Mouse (Mus musculus) hindbrain, embryonic 15.5 days (tissue): Measurements from ENCODE around the gene Rassf7. TPM values are rescaled to one million over a fixed set of nuclear protein-coding genes. Genes with fewer than 3 reads are reported as not detected.
A peak's percentile ranks its signal among the peaks of the same experiment; 100 is the strongest.
"Not testable (repeated sequence)": the region's sequence is repeated elsewhere in the genome, so short reads cannot be mapped to it uniquely, and the experiment has no call there.

Source experiments
- ATAC-seq: fragments of 200-750 bp; cut with Nextera tagmentation; 2 replicates; pipeline ENCODE4 v1.8.0; 2017; ENCODE audit warnings: low read depth, moderate number of reproducible peaks, moderate TSS enrichment; ENCODE audit not compliant: low FRiP score
- H3K27ac ChIP-seq: fragments of 300-500 bp; sonication (generic); replicated peaks from 2 replicates; pipeline ENCODE4 v1.5.1; 2015; ENCODE audit warnings: mild to moderate bottlenecking, inconsistent platforms
- H3K27me3 ChIP-seq: fragments of 300-500 bp; sonication (generic); 2 replicates; pipeline ENCODE4 v1.6.1; 2015; ENCODE audit warnings: control low read depth, inconsistent platforms
- H3K36me3 ChIP-seq: fragments of 300-500 bp; sonication (generic); 2 replicates; pipeline ENCODE4 v1.6.1; 2015; ENCODE audit warnings: control low read depth, inconsistent platforms
- H3K4me1 ChIP-seq: fragments of 300-500 bp; sonication (generic); replicated peaks from 2 replicates; pipeline ENCODE4 v1.6.1; 2015; ENCODE audit warnings: control low read depth, inconsistent platforms
- H3K4me2 ChIP-seq: fragments of 300-500 bp; sonication (generic); 2 replicates; pipeline ENCODE4 v1.6.1; 2015; ENCODE audit warnings: moderate library complexity, mild to moderate bottlenecking, inconsistent platforms
- H3K4me3 ChIP-seq: fragments of 300-500 bp; sonication (generic); 2 replicates; pipeline ENCODE4 v1.5.1; 2015; ENCODE audit warnings: mild to moderate bottlenecking, inconsistent platforms
- H3K9ac ChIP-seq: fragments of 300-500 bp; sonication (generic); 2 replicates; pipeline ENCODE4 v1.6.1; 2015; ENCODE audit warnings: inconsistent platforms
- H3K9me3 ChIP-seq: fragments of 300-500 bp; sonication (generic); 2 replicates; pipeline ENCODE4 v1.6.1; 2016; ENCODE audit warnings: control low read depth, inconsistent platforms
- WGBS: fragments of 180-500 bp; shearing (Covaris S2); methylation state at CpG from one replicate; pipeline ENCODE4 v1.1.7; 2015; 5-methylcytosine and 5-hydroxymethylcytosine counted together
- polyA plus RNA-seq: library from polyadenylated mRNA; unstranded; fragments of >200 nt; fragmentation: Nextera tagmentation; extraction: Ambion mirVana; gene quantifications from 2 replicates; pipeline ENCODE4 v1.2.1, GENCODE M21; 2015

The Rassf7 gene
- polyA plus RNA-seq, 1 experiment from 2014 or later, result 24.5 TPM

DNA sequence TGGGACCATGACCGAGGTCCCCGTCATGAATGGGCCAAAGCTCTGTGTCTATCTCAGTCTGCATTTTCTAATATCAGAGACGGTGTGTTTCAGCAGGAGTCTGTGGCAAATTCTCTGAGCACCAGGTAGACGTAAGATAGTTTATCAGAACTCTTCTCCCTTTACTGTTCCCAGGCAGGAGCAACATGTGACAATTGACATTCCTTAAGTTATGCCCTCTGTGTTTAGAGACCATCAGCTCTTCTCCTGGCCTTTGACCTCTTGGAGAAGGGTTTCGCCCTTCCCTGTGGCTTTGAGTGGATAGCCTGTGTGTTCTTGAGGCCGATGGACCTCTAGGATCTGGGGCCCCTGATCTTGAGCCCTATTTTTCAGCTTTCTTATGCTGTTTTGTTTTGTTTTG, 14.0 kb downstream of the Rassf7 start:
- WGBS, result 63% methylated on average over 6 of the region's 6 CpGs
- H3K4me2 ChIP-seq, result peak overlapping the region; percentile 95
- H3K9me3 ChIP-seq, result no peaks in the 10 kb centered on the region
- H3K4me3 ChIP-seq, result peak overlapping the region; percentile 94
- no peak for ATAC-seq
- H3K9ac ChIP-seq, result peak overlapping the region; percentile 94
- no peaks in the 10 kb centered on the region for H3K27me3 ChIP-seq
- peaks cover 26% of the 10 kb centered on the region for H3K4me1 ChIP-seq
- H3K27ac ChIP-seq, result no peak overlapping the region
- H3K36me3 ChIP-seq, result peaks cover 36% of the 10 kb centered on the region

DNA sequence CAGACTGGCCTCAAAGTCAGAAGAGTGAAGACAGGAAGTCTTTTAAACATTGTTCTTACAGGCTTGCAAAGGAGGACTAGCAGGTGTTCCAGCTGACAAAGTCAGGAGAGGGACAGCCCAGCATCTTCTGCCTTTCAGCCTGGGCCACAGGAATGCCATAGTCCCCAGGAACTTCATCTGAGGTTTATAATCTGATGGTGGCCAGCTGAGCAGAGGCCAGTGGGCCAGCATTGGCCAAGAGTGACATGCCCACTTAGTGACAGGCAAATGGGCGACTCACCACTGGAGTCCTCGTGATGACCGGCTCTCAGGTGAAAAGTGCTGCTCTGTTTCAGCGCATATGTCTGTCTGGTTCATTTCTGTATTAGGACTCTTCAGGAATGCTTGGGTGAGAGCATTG, 14.9 kb downstream of the Rassf7 start:
- peak overlapping the region; percentile 95; the same call in 1 of the 2 replicates for H3K4me2 ChIP-seq

DNA sequence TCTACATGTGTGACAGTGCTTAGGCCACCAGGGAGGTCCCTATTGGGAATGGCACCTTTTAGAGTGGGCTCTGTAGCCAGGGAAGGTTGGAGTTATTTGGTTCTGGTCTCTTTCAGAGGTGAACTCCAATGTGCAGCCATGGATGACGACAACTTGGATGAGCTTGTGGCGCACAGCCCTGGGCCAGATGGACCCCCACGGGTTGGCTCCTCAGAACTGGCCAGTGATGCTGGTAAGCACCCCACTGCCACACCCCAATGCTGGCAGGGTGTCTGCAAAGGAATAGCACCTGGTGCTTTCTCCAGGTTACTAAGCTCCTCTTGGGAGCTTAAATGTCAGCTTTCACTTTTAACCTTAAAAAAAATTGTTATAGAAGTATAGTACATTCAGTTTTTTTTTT, 15.5 kb downstream of the Rassf7 start:
- Histone ChIP-seq H3K27ac (no peak overlapping the region), H3K4me2 (no peak overlapping the region), H3K36me3 (peaks cover 50% of the 10 kb centered on the region), H3K9me3 (no peaks in the 10 kb centered on the region), H3K27me3 (no peaks in the 10 kb centered on the region), H3K4me3 (no peak overlapping the region), H3K4me1 (peaks cover 26% of the 10 kb centered on the region), H3K9ac (no peak overlapping the region)
- no peak for ATAC-seq
- 92% methylated on average over 3 of the region's 3 CpGs for WGBS

More for the DNA sequence above, 14.9 kb downstream of the Rassf7 start:
- H3K27ac ChIP-seq, result no peak overlapping the region
- 100% methylated on average over 4 of the region's 4 CpGs for WGBS
- no peak overlapping the region for H3K4me3 ChIP-seq
- ATAC-seq, result no peak
- peaks cover 26% of the 10 kb centered on the region for H3K4me1 ChIP-seq
- no peaks in the 10 kb centered on the region for H3K9me3 ChIP-seq
- H3K27me3 ChIP-seq, result no peaks in the 10 kb centered on the region
- peaks cover 45% of the 10 kb centered on the region for H3K36me3 ChIP-seq
- H3K9ac ChIP-seq, result no peak overlapping the region

DNA sequence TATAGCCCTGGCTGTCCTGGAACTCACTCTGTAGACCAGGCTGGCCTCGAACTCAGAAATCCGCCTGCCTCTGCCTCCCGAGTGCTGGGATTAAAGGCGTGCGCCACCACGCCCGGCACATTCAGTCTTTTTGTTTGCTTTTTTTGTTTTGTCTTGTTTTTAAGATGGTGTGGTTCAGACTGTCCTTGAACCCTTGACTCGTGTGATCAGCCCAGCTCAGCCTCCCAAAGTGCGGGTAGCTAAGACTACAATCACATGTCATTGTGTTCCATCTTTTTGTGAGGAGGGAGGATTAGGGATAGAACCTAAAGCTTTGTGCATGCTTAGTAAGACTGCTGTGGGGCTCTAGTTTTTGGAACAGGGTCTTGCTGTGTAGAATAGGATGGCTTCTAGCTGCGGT, 15.9 kb downstream of the Rassf7 start:
- 94% methylated on average over 10 of the region's 10 CpGs for WGBS
- H3K4me3 ChIP-seq, result no peak overlapping the region
- H3K4me1 ChIP-seq, result peaks cover 26% of the 10 kb centered on the region
- H3K9me3 ChIP-seq, result no peaks in the 10 kb centered on the region
- H3K36me3 ChIP-seq, result peaks cover 53% of the 10 kb centered on the region
- no peak for ATAC-seq
- H3K27me3 ChIP-seq, result no peaks in the 10 kb centered on the region
- H3K27ac ChIP-seq, result no peak overlapping the region
- H3K9ac ChIP-seq, result no peak overlapping the region
- H3K4me2 ChIP-seq, result no peak overlapping the region

DNA sequence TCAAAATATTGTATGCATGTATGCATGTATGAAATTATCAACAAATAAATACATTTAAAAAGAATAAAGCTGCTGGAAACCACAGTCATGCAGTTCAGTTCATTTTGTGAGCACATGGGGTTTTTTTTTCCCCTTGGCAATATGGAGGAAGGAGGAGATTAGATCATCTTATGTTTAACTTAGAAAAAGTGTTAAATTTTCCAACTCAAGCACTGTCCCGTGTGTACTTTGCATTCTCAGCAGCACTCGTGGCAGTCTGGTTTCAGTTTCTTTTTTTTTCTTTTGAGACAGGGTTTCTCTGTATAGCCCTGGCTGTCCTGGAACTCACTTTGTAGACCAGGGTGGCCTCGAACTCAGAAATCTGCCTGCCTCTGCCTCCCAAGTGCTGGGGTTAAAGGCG, 34.8 kb downstream of the Rassf7 start:
- not testable (repeated sequence) for ATAC-seq, H3K4me1 ChIP-seq, H3K9ac ChIP-seq, H3K27ac ChIP-seq, H3K4me2 ChIP-seq, H3K9me3 ChIP-seq, H3K4me3 ChIP-seq, H3K27me3 ChIP-seq
- peaks cover 73% of the 10 kb centered on the region for H3K36me3 ChIP-seq
- 93% methylated on average over 4 of the region's 4 CpGs for WGBS

DNA sequence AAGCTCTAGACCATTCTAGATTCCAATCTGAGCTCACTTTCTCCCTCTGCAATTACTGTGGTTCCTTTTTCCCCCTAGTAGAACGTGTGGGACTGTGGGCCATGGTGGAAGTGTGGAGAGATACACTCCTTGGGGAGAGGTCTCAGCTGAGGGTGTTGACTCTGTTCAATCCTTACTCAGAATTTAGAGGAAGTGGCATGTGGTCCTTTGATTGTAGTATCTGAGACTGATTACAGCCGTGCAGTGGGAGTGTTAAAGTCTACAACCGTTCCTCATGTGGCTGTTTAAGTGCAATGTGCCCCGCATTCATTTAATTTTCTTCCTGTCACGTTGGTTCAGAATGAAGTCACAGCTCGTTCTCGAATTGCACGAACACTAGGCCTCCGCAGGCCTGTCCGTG, 40.5 kb downstream of the Rassf7 start:
- Histone ChIP-seq H3K4me2 (no peak overlapping the region), H3K4me3 (no peak overlapping the region), H3K27ac (no peak overlapping the region), H3K9ac (no peak overlapping the region), H3K36me3 (peaks cover 81% of the 10 kb centered on the region), H3K27me3 (no peaks in the 10 kb centered on the region), H3K9me3 (no peaks in the 10 kb centered on the region), H3K4me1 (no peaks in the 10 kb centered on the region)
- WGBS, result 93% methylated on average over 10 of the region's 10 CpGs
- ATAC-seq, result no peak

DNA sequence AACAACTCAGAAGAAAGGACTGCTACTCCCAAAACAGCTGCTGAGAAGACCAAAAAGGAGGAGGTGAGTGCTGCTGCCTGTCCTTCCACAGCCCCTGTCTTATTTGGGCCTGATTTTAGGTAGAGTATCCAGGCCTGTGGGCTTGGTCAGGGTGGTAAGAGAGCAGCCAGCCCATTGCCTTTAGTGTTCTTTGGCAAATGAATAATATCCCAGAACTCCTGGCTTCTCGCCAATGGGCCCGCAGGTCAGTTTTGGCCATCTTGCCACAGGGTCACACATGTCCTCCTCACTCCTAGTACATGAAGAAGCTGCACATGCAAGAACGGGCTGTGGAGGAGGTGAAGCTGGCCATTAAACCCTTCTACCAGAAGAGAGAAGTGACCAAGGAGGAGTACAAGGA, 45.8 kb downstream of the Rassf7 start:
- no peak overlapping the region for H3K9ac ChIP-seq
- ATAC-seq, result no peak
- no peak overlapping the region for H3K4me3 ChIP-seq
- peaks cover 8% of the 10 kb centered on the region for H3K4me1 ChIP-seq
- no peaks in the 10 kb centered on the region for H3K27me3 ChIP-seq
- H3K4me2 ChIP-seq, result no peak overlapping the region
- no peaks in the 10 kb centered on the region for H3K9me3 ChIP-seq
- 89% methylated on average over 3 of the region's 3 CpGs for WGBS
- no peak overlapping the region for H3K27ac ChIP-seq
- H3K36me3 ChIP-seq, result peaks cover 78% of the 10 kb centered on the region

DNA sequence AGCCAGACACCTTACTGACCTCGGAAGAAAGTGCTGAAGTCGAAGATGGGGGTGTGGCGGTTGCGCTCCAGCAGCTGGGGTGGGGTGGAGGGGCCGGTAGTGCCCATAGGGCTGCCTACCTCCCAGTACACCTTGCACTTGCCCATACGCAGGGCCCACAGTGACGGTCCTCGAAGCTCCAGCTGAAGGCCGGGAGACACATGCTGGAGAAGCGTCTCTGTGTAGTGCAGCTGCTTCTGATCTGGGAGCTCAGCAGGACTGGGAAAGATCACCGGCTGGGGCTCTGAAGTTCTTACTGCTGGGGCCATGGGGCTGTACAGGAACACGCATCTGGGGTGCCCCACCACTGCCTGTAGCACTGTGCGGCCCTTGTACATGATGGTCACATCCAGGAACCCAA, 48.0 kb downstream of the Rassf7 start:
- Histone ChIP-seq H3K9ac (no peak overlapping the region), H3K4me1 (peaks cover 8% of the 10 kb centered on the region), H3K9me3 (no peaks in the 10 kb centered on the region), H3K4me2 (no peak overlapping the region), H3K36me3 (peaks cover 56% of the 10 kb centered on the region), H3K4me3 (no peak overlapping the region), H3K27ac (no peak overlapping the region), H3K27me3 (no peaks in the 10 kb centered on the region)
- 89% methylated on average over 13 of the region's 13 CpGs for WGBS
- no peak for ATAC-seq

DNA sequence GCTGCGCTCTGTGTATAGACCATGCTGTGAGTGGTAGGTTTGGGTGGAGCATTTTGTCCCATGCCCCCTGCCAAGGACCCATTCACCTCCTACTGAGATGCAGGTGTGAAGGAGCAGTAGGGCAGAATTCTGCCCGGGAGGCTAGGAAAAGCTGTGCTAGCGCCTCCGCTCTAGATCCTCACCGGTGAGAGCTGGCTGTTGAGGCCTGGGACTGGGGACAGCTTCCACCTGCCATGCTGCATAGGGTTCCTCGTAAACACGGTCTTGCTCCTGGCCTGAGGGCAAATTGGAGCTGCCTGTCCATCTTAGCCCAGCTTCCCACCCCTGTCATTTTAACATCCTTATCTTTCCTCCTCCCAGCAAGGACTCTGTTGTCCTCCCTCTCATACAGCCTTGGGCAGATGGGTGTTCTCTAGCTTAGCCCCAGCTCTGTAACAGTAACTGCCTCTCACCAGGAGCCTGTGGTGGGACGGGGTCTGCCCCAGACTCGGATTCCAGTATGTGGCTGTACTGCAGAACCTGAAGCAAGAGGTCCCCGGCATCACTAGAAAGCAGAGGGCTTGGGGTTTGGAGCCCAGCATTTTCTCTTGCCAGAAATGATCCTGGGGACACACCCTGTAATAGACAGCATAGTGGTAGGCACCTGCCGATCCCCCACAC, 48.5 kb downstream of the Rassf7 start:
- Histone ChIP-seq H3K27ac (no peak overlapping the region), H3K4me3 (no peak overlapping the region), H3K9me3 (no peaks in the 10 kb centered on the region), H3K4me1 (peaks cover 8% of the 10 kb centered on the region), H3K9ac (no peak overlapping the region), H3K4me2 (no peak overlapping the region), H3K36me3 (peaks cover 51% of the 10 kb centered on the region), H3K27me3 (no peaks in the 10 kb centered on the region)
- ATAC-seq, result no peak
- 67% methylated on average over 11 of the region's 11 CpGs for WGBS

DNA sequence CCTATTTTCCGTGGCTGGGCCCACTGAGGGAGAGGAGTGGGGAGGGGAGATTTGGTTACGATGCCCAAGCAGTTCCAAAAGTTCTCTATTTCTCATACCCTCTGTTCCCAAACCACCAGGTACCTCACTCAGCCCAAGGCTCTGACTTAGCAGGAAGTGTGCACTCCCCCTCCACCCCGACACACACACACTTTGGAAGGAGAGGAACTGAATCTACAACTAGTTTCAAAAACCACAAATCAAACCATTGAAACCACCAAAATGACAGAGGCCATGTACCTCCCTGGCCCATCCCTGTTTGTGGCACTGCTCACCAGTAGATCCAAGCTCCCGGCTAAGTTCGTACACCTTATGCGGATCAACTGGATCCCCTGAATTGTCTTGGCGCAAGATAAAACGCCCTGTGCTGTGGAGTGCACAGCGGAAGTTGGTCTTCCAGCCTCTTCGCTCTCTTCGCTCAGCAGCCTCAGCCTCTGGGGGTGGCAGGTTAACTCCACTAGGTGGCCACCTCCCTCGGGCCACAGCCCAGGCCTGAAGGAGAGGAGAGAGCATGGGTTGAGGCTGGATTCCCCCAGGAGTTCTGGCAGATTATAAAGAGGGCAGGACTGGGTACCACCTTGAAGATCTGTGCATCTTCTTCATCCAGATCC, 49.2 kb downstream of the Rassf7 start:
- H3K4me3 ChIP-seq, result no peak overlapping the region
- H3K27ac ChIP-seq, result no peak overlapping the region
- ATAC-seq, result no peak
- no peak overlapping the region for H3K4me2 ChIP-seq
- 38% methylated on average over 12 of the region's 12 CpGs for WGBS
- H3K9ac ChIP-seq, result no peak overlapping the region
- H3K9me3 ChIP-seq, result no peaks in the 10 kb centered on the region
- no peaks in the 10 kb centered on the region for H3K27me3 ChIP-seq
- H3K36me3 ChIP-seq, result peaks cover 44% of the 10 kb centered on the region
- H3K4me1 ChIP-seq, result peaks cover 8% of the 10 kb centered on the region

DNA sequence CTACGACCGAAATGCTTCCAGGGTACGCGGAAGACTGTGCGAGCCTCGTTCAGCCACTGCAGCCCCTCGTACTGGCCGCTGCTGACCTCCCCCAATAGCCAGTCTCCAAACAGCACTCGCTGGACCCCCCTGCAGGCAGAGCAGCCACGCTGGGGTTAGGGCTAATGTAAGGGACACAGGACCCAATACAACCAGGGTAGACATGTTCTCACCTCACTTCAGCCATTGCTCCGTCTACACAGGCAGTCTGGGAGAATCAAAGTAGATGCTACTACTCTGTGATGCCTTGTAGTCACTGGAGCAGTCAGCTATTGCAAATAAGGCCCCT, 49.7 kb downstream of the Rassf7 start:
- H3K4me1 ChIP-seq, result peaks cover 8% of the 10 kb centered on the region
- no peaks in the 10 kb centered on the region for H3K27me3 ChIP-seq
- H3K4me2 ChIP-seq, result no peak overlapping the region
- 36% methylated on average over 11 of the region's 11 CpGs for WGBS
- no peak overlapping the region for H3K27ac ChIP-seq
- no peak overlapping the region for H3K4me3 ChIP-seq
- H3K9ac ChIP-seq, result no peak overlapping the region
- peaks cover 39% of the 10 kb centered on the region for H3K36me3 ChIP-seq
- no peak for ATAC-seq
- H3K9me3 ChIP-seq, result no peaks in the 10 kb centered on the region

DNA sequence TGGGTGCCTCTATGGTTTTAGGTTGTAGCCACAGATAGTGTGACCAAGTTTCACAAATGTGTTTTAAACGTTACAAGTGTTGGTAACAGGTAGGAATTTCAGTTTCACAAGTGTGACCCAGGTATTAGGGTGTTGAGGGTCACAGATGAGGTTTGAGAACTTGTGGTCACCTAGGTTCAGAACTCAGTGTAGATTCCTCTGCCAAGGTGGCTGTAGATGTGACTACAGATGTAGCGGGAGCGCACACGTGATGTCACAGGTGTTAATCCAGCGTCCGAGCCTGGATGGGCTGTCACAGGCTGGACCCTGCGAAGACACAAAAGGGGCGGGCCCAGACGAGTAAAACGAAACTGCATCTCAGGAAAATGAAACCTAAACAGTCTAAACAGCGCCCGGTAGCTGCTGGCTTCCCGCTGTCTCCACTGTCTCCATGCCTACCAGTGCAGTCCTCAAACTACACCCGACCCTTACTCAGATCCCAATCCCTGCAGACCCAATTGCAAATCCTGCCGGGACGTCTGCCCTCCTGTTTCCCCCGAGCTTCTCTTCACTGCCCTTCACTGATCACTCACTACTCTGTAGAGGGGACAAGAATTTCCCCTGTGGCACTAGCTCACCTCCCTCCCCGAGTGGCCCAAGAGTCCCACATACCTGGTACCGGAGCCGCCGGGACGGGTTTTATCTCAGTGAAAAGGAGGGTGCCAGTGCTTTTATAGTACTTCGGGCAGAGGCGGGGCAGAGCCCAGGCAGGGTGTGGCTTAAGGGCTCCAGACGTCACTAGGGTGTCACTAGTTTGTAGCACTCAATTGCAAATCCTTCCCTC, 50.3 kb downstream of the Rassf7 start, which contains the start of gene Irf7:
Gene Irf7, minus strand, starts transcription at position 743 of the 823 bp plus-strand sequence.
- Histone ChIP-seq H3K4me3 (peak within 1 kb of the TSS; percentile 32), H3K9me3 (no peaks in the 10 kb centered on the region), H3K4me1 (peaks cover 8% of the 10 kb centered on the region), H3K27me3 (no peaks in the 10 kb centered on the region), H3K36me3 (peaks cover 33% of the 10 kb centered on the region), H3K27ac (no peak within 1 kb of the TSS), H3K9ac (peak within 1 kb of the TSS; percentile 34; the same call in 1 of the 2 replicates), H3K4me2 (peak within 1 kb of the TSS; percentile 54)
- 13% methylated on average over 25 of the region's 25 CpGs for whole genome bisulfite sequencing
- peak; percentile 39; the same call in 1 of the 2 replicates for ATAC-seq
